Mouse (Mus musculus) heart, embryonic 14.5 days (tissue): ENCODE data around the gene Ccl27a. TPM values are rescaled to one million over a fixed set of nuclear protein-coding genes. Genes with fewer than 3 reads are reported as not detected.

Experiments
- ATAC-seq: fragments of 200-750 bp; cut with Nextera tagmentation; 2 replicates; pipeline ENCODE4 v1.8.0; 2017; ENCODE audit warnings: low read depth, moderate TSS enrichment; ENCODE audit not compliant: insufficient number of reproducible peaks, insufficient read depth, low FRiP score
- H3K27ac ChIP-seq, 2 experiments: fragments of 200-500 bp in 1 of 2; fragments of 300-500 bp in 1 of 2; sonication (generic) in 1 of 2; replicated peaks in 1 of 2; 2 replicates each; pipeline ENCODE4 v1.5.1; 2012 to 2014; ENCODE audit warnings: low read depth in 2 of 2, low read length in 2 of 2, control low read depth in 1 of 2, mild to moderate bottlenecking in 1 of 2, mixed read lengths in 1 of 2; ENCODE audit not compliant: control insufficient read depth in 1 of 2, insufficient read depth in 1 of 2
- H3K27me3 ChIP-seq: fragments of 300-500 bp; sonication (generic); 2 replicates; pipeline ENCODE4 v1.6.1; 2014; ENCODE audit warnings: mild to moderate bottlenecking, low read length, control low read depth; ENCODE audit not compliant: control insufficient read depth, insufficient read depth
- H3K36me3 ChIP-seq: fragments of 300-500 bp; sonication (generic); 2 replicates; pipeline ENCODE4 v1.6.1; 2014; ENCODE audit warnings: mild to moderate bottlenecking, control low read depth, low read length, mixed read lengths; ENCODE audit not compliant: control insufficient read depth, insufficient read depth
- H3K4me1 ChIP-seq, 2 experiments: fragments of 200-500 bp in 1 of 2; fragments of 300-500 bp in 1 of 2; sonication (generic) in 1 of 2; 2 replicates each; pipeline ENCODE4 v1.6.1; 2012 to 2014; ENCODE audit warnings: low read length in 2 of 2, control low read depth in 1 of 2, mixed read lengths in 1 of 2; ENCODE audit not compliant: control insufficient read depth in 2 of 2, insufficient read depth in 2 of 2
- H3K4me2 ChIP-seq: fragments of 300-500 bp; sonication (generic); 2 replicates; pipeline ENCODE4 v1.6.1; 2014; ENCODE audit warnings: mild to moderate bottlenecking, low read length
- H3K4me3 ChIP-seq, 2 experiments: fragments of 200-500 bp in 1 of 2; fragments of 300-500 bp in 1 of 2; sonication (generic) in 1 of 2; 2 replicates each; pipeline ENCODE4 v1.5.1; 2012 to 2014; ENCODE audit warnings: low read length in 2 of 2, mild to moderate bottlenecking in 2 of 2, control low read depth in 1 of 2, low read depth in 1 of 2, moderate library complexity in 1 of 2; ENCODE audit not compliant: control insufficient read depth in 1 of 2, insufficient read depth in 1 of 2
- H3K9ac ChIP-seq: fragments of 300-500 bp; sonication (generic); 2 replicates; pipeline ENCODE4 v1.6.1; 2014; ENCODE audit warnings: mild to moderate bottlenecking, low read length
- H3K9me3 ChIP-seq: fragments of 300-500 bp; sonication (generic); 2 replicates; pipeline ENCODE4 v1.6.1; 2016; ENCODE audit warnings: low read length, control low read depth; ENCODE audit not compliant: control insufficient read depth
- WGBS: fragments of 180-500 bp; shearing (Covaris S2); extraction: QIAGEN DNeasy Blood & Tissue Kit; methylation state at CpG from one replicate; pipeline ENCODE4 v1.1.7; 2014; 5-methylcytosine and 5-hydroxymethylcytosine counted together
- polyA plus RNA-seq: library from polyadenylated mRNA; unstranded; fragments of >200 nt; fragmentation: Nextera tagmentation; extraction: Ambion mirVana; gene quantifications from 2 replicates; pipeline ENCODE4 v1.2.1, GENCODE M21; 2014

Gene Ccl27a
- polyA plus RNA-seq, 1 experiment from 2014 or later, result 55.5 TPM

- Histone ChIP-seq H3K9me3 (no peaks in the 10 kb centered on the region), H3K27me3 (no peaks in the 10 kb centered on the region), H3K9ac (peak overlapping the region; percentile 72), H3K4me2 (peak overlapping the region; percentile 79), H3K4me3 (peak overlapping the region; percentile 49 to 62), H3K4me1 (peaks cover 30 to 46% of the 10 kb centered on the region in 2 experiments), H3K36me3 (peaks cover 28% of the 10 kb centered on the region), H3K27ac (peak overlapping the region; percentile 96 to 98)
- 2% methylated on average over 14 of the region's 15 CpGs for WGBS
- ATAC-seq, result peak; percentile 92
Measured at GRCm38 (mm10) chr4:41760288-41760721, 13.7 kb downstream of the Ccl27a start.

DNA sequence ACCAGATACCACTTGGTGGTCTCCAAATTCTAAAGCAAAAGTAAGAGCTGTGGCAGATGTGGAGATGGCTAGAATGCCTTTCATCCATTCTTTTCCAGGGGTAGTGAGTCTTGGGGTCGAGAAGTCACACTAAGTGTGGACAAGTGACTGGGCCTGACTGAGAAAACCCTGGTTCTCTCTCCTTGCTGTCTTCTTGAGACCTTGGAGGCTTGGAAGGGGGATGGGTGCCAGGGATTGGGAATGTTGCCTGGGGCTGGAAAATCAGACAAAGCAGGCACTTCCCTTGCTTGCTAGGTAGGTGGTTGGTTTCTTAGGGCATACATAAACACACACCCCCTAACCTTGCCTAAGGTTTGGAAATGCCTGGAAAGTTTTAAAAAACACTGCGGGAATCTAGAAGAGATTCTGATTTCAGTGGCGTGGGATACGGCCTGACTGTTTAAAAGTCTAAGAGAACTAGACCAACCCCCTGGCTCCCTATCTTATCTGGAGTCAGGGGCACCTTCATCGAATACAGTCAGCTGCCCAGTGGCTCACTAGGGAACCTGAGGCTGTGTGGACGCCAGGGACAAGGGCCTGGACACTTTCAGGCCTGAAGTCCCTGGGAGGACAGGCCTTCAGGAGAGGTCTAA is 14.3 kb downstream of the Ccl27a start:
- Histone ChIP-seq H3K36me3 (peaks cover 28% of the 10 kb centered on the region), H3K4me2 (peak overlapping the region; percentile 79), H3K27ac (peak overlapping the region; percentile 96 to 98), H3K27me3 (no peaks in the 10 kb centered on the region), H3K9me3 (no peaks in the 10 kb centered on the region), H3K9ac (peak overlapping the region; percentile 72), H3K4me3 (peak overlapping the region; percentile 49 to 62), H3K4me1 (peaks cover 33 to 48% of the 10 kb centered on the region in 2 experiments)
- no peak; the same call in 1 of the 2 replicates for ATAC-seq
- WGBS, result 11% methylated on average over 6 of the region's 6 CpGs

DNA sequence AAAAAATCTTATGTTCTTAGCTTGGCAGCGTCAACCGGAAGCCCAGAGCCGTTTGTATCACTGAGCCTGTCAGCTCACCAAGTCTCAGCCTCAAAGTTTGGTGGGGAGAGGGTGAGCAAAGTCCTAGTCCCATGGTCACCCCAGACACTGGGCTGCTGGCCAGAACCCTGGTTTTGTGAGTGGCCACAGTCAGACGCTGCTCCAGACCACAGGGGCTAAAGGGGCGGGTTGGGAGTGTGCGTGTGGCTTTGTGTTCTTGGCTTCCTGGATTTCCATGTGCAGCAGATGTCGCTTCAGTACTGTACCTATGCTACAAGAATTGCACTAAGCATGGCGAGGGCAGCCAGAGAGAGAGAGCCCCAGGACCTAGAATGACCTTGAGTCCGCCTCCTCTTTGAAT is 14.8 kb downstream of the Ccl27a start:
- Histone ChIP-seq H3K9me3 (no peaks in the 10 kb centered on the region), H3K9ac (peak overlapping the region; percentile 72; the same call in 1 of the 2 replicates), H3K4me1 (peaks cover 34 to 50% of the 10 kb centered on the region in 2 experiments), H3K4me2 (peak overlapping the region; percentile 79), H3K27me3 (no peaks in the 10 kb centered on the region), H3K4me3 (no peak overlapping the region), H3K27ac (peak overlapping the region; percentile 96 to 98), H3K36me3 (peaks cover 28% of the 10 kb centered on the region)
- no peak for ATAC-seq
- WGBS, result 39% methylated on average over 9 of the region's 9 CpGs

DNA sequence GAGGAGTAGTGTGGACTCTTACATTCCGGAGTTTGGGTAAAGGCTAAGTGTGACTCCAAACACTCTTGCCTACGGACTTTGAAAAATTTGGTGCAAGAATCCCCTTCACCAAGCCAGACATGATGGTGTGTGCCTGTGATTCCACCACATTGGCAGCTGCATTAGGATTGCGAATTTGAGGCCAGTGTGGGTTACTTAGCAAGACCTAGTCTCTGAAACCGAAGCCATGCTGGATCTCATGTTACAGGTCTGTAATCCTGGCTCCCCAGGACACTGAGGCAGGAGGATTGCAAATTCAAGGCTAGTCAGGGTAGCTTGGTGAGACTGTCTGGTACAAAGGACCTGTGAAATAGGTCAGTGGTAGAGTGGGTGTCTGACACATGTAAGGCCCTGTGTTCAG is 15.3 kb downstream of the Ccl27a start:
- H3K27me3 ChIP-seq, result no peaks in the 10 kb centered on the region
- no peak overlapping the region for H3K4me2 ChIP-seq
- peaks cover 28% of the 10 kb centered on the region for H3K36me3 ChIP-seq
- ATAC-seq, result no peak
- 91% methylated on average over 4 of the region's 4 CpGs for WGBS
- H3K9me3 ChIP-seq, result no peaks in the 10 kb centered on the region
- peaks cover 34 to 50% of the 10 kb centered on the region in 2 experiments for H3K4me1 ChIP-seq
- H3K9ac ChIP-seq, result peak overlapping the region; percentile 72; the same call in 1 of the 2 replicates
- peak overlapping the region; percentile 96 to 98 for H3K27ac ChIP-seq
- H3K4me3 ChIP-seq, result no peak overlapping the region

DNA sequence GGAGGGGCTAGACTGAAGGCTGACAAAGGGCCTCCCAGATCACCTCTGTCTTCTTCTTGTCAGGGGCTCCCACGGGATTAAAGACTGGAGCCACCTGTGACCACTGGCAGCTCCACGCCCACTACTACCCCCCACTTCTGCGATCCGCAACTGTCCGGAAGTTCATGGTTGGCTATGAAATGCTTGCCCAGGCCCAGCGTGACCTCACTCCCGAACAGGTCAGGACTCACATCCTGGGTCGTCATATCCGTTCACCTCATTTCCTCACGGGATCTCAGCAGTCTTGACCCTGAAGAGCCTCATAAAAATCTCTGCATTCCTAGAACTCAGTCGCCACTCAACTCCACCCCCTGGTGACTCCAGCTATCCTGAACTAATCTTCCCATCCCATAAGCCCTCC is 16.0 kb downstream of the Ccl27a start:
- Histone ChIP-seq H3K9ac (no peak overlapping the region), H3K27ac (no peak overlapping the region), H3K4me3 (no peak overlapping the region), H3K36me3 (peaks cover 28% of the 10 kb centered on the region), H3K27me3 (no peaks in the 10 kb centered on the region), H3K4me1 (peaks cover 34 to 50% of the 10 kb centered on the region in 2 experiments), H3K4me2 (no peak overlapping the region), H3K9me3 (no peaks in the 10 kb centered on the region)
- ATAC-seq, result no peak
- 83% methylated on average over 11 of the region's 11 CpGs for WGBS

DNA sequence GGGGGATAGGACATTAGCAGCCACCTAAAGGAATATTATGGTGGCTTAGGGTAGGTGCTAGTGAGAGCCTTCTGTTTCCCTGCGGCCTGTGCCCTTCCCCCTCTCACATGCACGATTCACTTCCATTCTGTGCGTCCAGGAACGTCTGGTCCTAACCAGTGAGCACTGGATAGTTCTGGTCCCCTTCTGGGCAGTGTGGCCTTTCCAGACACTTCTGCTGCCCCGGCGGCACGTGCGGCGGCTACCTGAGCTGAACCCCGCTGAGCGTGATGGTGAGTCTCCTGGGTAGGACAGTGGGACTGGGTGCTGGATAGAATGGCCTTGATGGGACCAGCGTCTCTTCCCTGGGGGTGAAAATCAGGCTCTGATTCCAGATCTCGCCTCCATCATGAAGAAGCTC is 16.7 kb downstream of the Ccl27a start:
- no peak for ATAC-seq

DNA sequence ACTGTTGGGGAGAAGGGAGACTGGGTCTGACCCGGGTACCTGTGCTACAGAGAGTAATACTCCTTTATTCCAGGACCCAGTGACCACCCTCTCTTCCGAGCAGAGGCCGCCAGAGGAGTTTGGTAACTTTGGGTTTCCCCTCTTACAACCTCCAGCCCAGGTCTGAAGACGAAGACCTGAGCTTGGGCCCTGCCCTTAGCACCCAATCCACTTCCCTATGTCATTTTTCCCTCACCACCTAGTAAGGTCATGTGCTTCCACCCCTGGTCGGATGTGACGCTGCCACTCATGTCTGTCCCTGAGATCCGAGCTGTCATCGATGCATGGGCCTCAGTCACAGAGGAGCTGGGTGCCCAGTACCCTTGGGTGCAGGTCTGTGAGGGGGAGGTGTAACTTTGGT is 17.6 kb downstream of the Ccl27a start:
- Histone ChIP-seq H3K27ac (peak overlapping the region in 1 of 2 experiments; percentile 6; a peak in 1 of 4 replicates), H3K9me3 (no peaks in the 10 kb centered on the region), H3K4me2 (peak overlapping the region; percentile 74), H3K4me1 (peaks cover 24 to 36% of the 10 kb centered on the region in 2 experiments), H3K9ac (peak overlapping the region; percentile 88), H3K27me3 (no peaks in the 10 kb centered on the region), H3K36me3 (peaks cover 28% of the 10 kb centered on the region), H3K4me3 (peak overlapping the region; percentile 56 to 85)
- WGBS, result 69% methylated on average over 8 of the region's 8 CpGs
- no peak for ATAC-seq

More for the DNA sequence above, 16.7 kb downstream of the Ccl27a start:
- Histone ChIP-seq H3K4me2 (no peak overlapping the region), H3K27ac (no peak overlapping the region), H3K4me3 (no peak overlapping the region), H3K9ac (no peak overlapping the region), H3K4me1 (peaks cover 30 to 45% of the 10 kb centered on the region in 2 experiments), H3K27me3 (no peaks in the 10 kb centered on the region), H3K36me3 (peaks cover 28% of the 10 kb centered on the region), H3K9me3 (no peaks in the 10 kb centered on the region)
- 87% methylated on average over 13 of the region's 13 CpGs for WGBS
